Mouse (Mus musculus) small intestine, adult 2 months (tissue): ENCODE measurements around the gene Olfr1043. TPM values are rescaled to one million over a fixed set of nuclear protein-coding genes. Genes with fewer than 3 reads are reported as not detected.

ENCODE experiments used
- H3K27ac ChIP-seq: fragments of 200-500 bp; 2 replicates; pipeline ENCODE4 v1.5.1; 2012; ENCODE audit warnings: low read depth, low read length, control low read depth, inconsistent platforms; ENCODE audit not compliant: insufficient read depth
- H3K27me3 ChIP-seq: fragments of 200-500 bp; 2 replicates; pipeline ENCODE4 v1.6.1; 2012; ENCODE audit warnings: mild to moderate bottlenecking, moderate library complexity, low read length, inconsistent platforms; ENCODE audit not compliant: control insufficient read depth, insufficient read depth
- H3K36me3 ChIP-seq: fragments of 200-500 bp; 2 replicates; pipeline ENCODE4 v1.6.1; 2012; ENCODE audit warnings: mild to moderate bottlenecking, low read length, control low read depth, inconsistent platforms; ENCODE audit not compliant: control insufficient read depth, insufficient read depth
- H3K4me1 ChIP-seq: fragments of 200-500 bp; 2 replicates; pipeline ENCODE4 v1.6.1; 2012; ENCODE audit warnings: low read length, inconsistent platforms, mixed read lengths; ENCODE audit not compliant: control insufficient read depth, insufficient read depth, insufficient read length
- H3K4me3 ChIP-seq: fragments of 200-500 bp; 2 replicates; pipeline ENCODE4 v1.5.1; 2012; ENCODE audit warnings: low read depth, mild to moderate bottlenecking, control low read depth, inconsistent platforms, low read length, moderate library complexity
- CTCF ChIP-seq: fragments of 200-500 bp; IDR thresholded peaks from 2 replicates; pipeline ENCODE4 v1.5.1; 2012; ENCODE audit warnings: low read depth, mild to moderate bottlenecking, control low read depth, inconsistent platforms, low read length, moderate library complexity, mixed read lengths; ENCODE audit not compliant: insufficient replicate concordance, insufficient read length; ENCODE audit errors: extremely low read depth
- POLR2A ChIP-seq: fragments of 200-500 bp; IDR thresholded peaks from 2 replicates; pipeline ENCODE4 v1.6.1; 2012; ENCODE audit warnings: low read depth, mild to moderate bottlenecking, control low read depth, inconsistent platforms, low read length, moderate library complexity
- WGBS: fragments of 180-500 bp; shearing (Covaris S2); methylation state at CpG from one replicate; pipeline ENCODE4 v1.1.7; 2018; 5-methylcytosine and 5-hydroxymethylcytosine counted together
- polyA plus RNA-seq: library from polyadenylated mRNA; depleted of rRNA; stranded (reverse); fragments of >200 nt; gene quantifications from 2 replicates; pipeline ENCODE4 v1.2.3, GENCODE M21; 2012; rRNA removed

Olfr1043 gene
- polyA plus RNA-seq, 1 experiment: not detected

GRCm38 (mm10) chr2:86146632-86147031 lies 20.7 kb downstream of the Olfr1043 start, which contains the start of gene Olfr1040:
Gene Olfr1040, minus strand, starts transcription at chr2:86146732.
- H3K4me3 ChIP-seq: no peak within 1 kb of the TSS
- WGBS: 79% methylated on average over 1 of the region's 1 CpGs
- no peaks in the 10 kb centered on the region for H3K36me3 ChIP-seq
- H3K4me1 ChIP-seq: no peaks in the 10 kb centered on the region
- TF ChIP-seq POLR2A: no peak
- TF ChIP-seq CTCF: no peak
- no peaks in the 10 kb centered on the region for H3K27me3 ChIP-seq
- no peak within 1 kb of the TSS for H3K27ac ChIP-seq

- Histone ChIP-seq H3K36me3 (no peaks in the 10 kb centered on the region), H3K4me1 (no peaks in the 10 kb centered on the region), H3K4me3 (no peak within 1 kb of the TSS), H3K27ac (no peak within 1 kb of the TSS), H3K27me3 (no peaks in the 10 kb centered on the region)
- WGBS: 92% methylated on average over 1 of the region's 1 CpGs
- TF ChIP-seq CTCF (no peak), POLR2A (no peak)
Measured at GRCm38 (mm10) chr2:86135828-86136227, 31.5 kb downstream of the Olfr1043 start, which contains the start of gene Olfr1039. Gene Olfr1039, minus strand, starts transcription at chr2:86135928.

Other genes with a start within 250 kb of the Olfr1043 start
- gene Olfr1026, start 246.0 kb downstream of the Olfr1043 start, polyA plus RNA-seq: not detected in 2 replicates
- gene Olfr1028, start 217.1 kb downstream of the Olfr1043 start, polyA plus RNA-seq: not detected in 2 replicates
- not detected in 2 replicates for gene Olfr1029, start 193.6 kb downstream of the Olfr1043 start, polyA plus RNA-seq
- not detected in 2 replicates for gene Olfr1030, start 188.2 kb downstream of the Olfr1043 start, polyA plus RNA-seq
- gene Olfr1031, start 177.2 kb downstream of the Olfr1043 start, polyA plus RNA-seq: not detected in 2 replicates
- gene Olfr1032, start 162.0 kb downstream of the Olfr1043 start, polyA plus RNA-seq: not detected in 2 replicates
- gene Olfr1033, start 146.9 kb downstream of the Olfr1043 start, polyA plus RNA-seq: 0.06 TPM in 1 of 2 replicates, not detected in the other
- gene Olfr1034, start 121.7 kb downstream of the Olfr1043 start, polyA plus RNA-seq: 0.03 TPM in 1 of 2 replicates, not detected in the other
- gene Olfr1036, start 93.5 kb downstream of the Olfr1043 start, polyA plus RNA-seq: not detected in 2 replicates
- not detected in 2 replicates for gene Olfr1037, start 80.1 kb downstream of the Olfr1043 start, polyA plus RNA-seq
- not detected in 2 replicates for gene Olfr1039, start 31.6 kb downstream of the Olfr1043 start, polyA plus RNA-seq
- gene Olfr1040, start 20.8 kb downstream of the Olfr1043 start, polyA plus RNA-seq: not detected in 2 replicates
- gene Olfr1042, start 5.7 kb downstream of the Olfr1043 start, polyA plus RNA-seq: not detected in 2 replicates
- gene Olfr1044, start 10.3 kb upstream of the Olfr1043 start, polyA plus RNA-seq: not detected in 2 replicates
- not detected in 2 replicates for gene Olfr52, start 18.2 kb upstream of the Olfr1043 start, polyA plus RNA-seq
- gene Olfr1045, start 35.5 kb upstream of the Olfr1043 start, polyA plus RNA-seq: not detected in 2 replicates
- not detected in 2 replicates for gene Olfr1046, start 51.8 kb upstream of the Olfr1043 start, polyA plus RNA-seq
- gene Olfr1047, start 63.9 kb upstream of the Olfr1043 start, polyA plus RNA-seq: not detected in 2 replicates
- gene Olfr1048, start 72.8 kb upstream of the Olfr1043 start, polyA plus RNA-seq: not detected in 2 replicates
- not detected in 2 replicates for gene Olfr1049, start 90.8 kb upstream of the Olfr1043 start, polyA plus RNA-seq
- not detected in 2 replicates for gene Olfr1051, start 111.6 kb upstream of the Olfr1043 start, polyA plus RNA-seq
- gene Olfr1052, start 124.9 kb upstream of the Olfr1043 start, polyA plus RNA-seq: not detected in 2 replicates
- gene Olfr1053, start 147.8 kb upstream of the Olfr1043 start, polyA plus RNA-seq: not detected in 2 replicates
- gene Olfr1054, start 167.9 kb upstream of the Olfr1043 start, polyA plus RNA-seq: not detected in 2 replicates
- gene Olfr1055, start 182.8 kb upstream of the Olfr1043 start, polyA plus RNA-seq: not detected in 2 replicates
- not detected in 2 replicates for gene Olfr1056, start 194.9 kb upstream of the Olfr1043 start, polyA plus RNA-seq
- gene Olfr1057, start 210.9 kb upstream of the Olfr1043 start, polyA plus RNA-seq: not detected in 2 replicates
- gene Olfr1058, start 221.0 kb upstream of the Olfr1043 start, polyA plus RNA-seq: not detected in 2 replicates
- gene Olfr1061, start 246.5 kb upstream of the Olfr1043 start, polyA plus RNA-seq: not detected in 2 replicates